Mouse (Mus musculus) E14TG2a.4 (cell line): ENCODE data around the gene Cyp11a1.

Source experiments
- CTCF ChIP-seq: conservative IDR thresholded peaks from 2 replicates; pipeline ENCODE4 v1.5.1; 2014; ENCODE audit warnings: low read length
- NANOG ChIP-seq: IDR thresholded peaks from 2 replicates; pipeline ENCODE4 v1.6.1; 2014; ENCODE audit warnings: borderline replicate concordance, low read length, mixed read lengths
- POU5F1 ChIP-seq: IDR thresholded peaks from 2 replicates; pipeline ENCODE4 v1.6.1; 2014; ENCODE audit warnings: low read length, borderline replicate concordance

DNA sequence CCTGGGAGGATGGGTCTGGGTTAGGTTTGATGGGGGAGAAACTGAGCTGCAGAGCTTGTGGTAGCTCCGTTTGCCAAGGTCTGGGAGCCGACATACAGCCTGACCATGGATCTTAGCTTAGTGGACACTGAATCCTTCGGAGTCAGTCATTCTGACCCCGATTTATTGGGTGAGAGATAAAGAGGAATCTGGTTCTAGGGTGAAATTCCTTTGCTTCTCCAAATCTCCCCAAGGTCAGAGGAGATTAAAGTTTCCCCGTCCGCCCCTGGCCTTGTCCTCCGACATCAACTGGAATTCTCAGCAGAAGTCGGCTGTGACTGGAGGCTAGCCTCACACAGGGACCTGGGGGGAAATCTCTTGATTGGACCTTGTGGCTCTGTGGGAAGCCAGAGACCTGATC is 5.3 kb downstream of the Cyp11a1 start:
- no peak for TF ChIP-seq CTCF
- no peak for TF ChIP-seq POU5F1
- TF ChIP-seq NANOG = no peak
